ENCODE assay signal across 8 mouse cellular contexts in the genomic region with DNA sequence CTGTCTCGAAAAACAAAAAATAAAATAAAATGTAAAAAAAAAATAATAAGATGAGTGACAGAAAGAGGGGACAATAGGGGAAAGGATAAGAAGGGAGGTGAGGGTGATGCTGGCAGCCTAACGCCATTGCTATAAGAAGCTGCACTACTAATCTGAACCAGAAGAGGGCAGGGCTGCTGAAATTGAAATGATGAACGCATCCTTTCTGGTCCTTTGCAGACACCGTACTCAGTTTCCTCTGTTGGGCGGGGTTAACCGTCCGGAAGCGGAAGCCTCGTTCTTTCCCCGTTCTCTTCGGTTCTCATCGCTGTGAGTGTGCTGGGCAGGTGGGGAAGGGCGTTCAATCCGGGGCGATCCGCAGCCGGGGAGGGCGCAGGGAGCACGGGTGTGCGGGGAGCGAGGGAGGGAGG. TPM values are rescaled to one million over a fixed set of nuclear protein-coding genes. Genes with fewer than 3 reads are reported as not detected.
DNase-seq lines count a peak whose midpoint lies in the region; ATAC-seq and TF ChIP-seq lines count a peak whose summit lies in the region.

TSS of gene Rpl38 (plus strand) at position 224 of the 410 bp plus-strand sequence.

- peak within 1 kb of the TSS; percentile 97 to 99 for H3K4me3 ChIP-seq in ES-E14 (ENCODE audit: insufficient read depth in 1 of 2, low read depth in 1 of 2, low read length in 2 of 2, poor library complexity in 1 of 2, severe bottlenecking in 1 of 2)
- H3K4me3 ChIP-seq in forebrain, embryonic 15.5 days, result peak within 1 kb of the TSS; percentile 86
- H3K4me3 ChIP-seq in liver, embryonic 16.5 days (ENCODE audit: low read depth, low read length), result peak within 1 kb of the TSS; percentile 76
- H3K4me3 ChIP-seq in neural tube, embryonic 12.5 days, result peak within 1 kb of the TSS; percentile 91
- H3K4me3 ChIP-seq in stomach, postnatal 0 days (ENCODE audit: low read depth, low read length), result peak within 1 kb of the TSS; percentile 78

- TF ChIP-seq CTCF in stomach, postnatal 0 days (IDR thresholded peaks at IDR 0.05; ENCODE audit: low read depth), result peak; percentile 90

- DNase-seq in ES-E14 (ENCODE audit: low read depth, low spot score), result peak; percentile 95
- DNase-seq in cerebellum, adult 11-12 months, result peak; percentile 92
- peak; percentile 88 to 95 for DNase-seq in heart, postnatal 14 days
- peak; percentile 85 for DNase-seq in large intestine, adult 2 months (ENCODE audit: low read depth, low spot score)
- peak; percentile 91 for DNase-seq in stomach, postnatal 0 days (ENCODE audit: low spot score)

- peak within 1 kb of the TSS; percentile 72 for H3K4me2 ChIP-seq in forebrain, embryonic 15.5 days (replicated peaks)
- peak within 1 kb of the TSS; percentile 74 for H3K4me2 ChIP-seq in liver, embryonic 16.5 days (ENCODE audit: low read depth, low read length)
- peak within 1 kb of the TSS; percentile 98 for H3K4me2 ChIP-seq in neural tube, embryonic 12.5 days (replicated peaks)
- peak within 1 kb of the TSS; percentile 82 for H3K4me2 ChIP-seq in stomach, postnatal 0 days (replicated peaks; ENCODE audit: low read depth)

- H3K9me3 ChIP-seq in ES-E14 (ENCODE audit: control insufficient read depth, insufficient read depth, low read depth, low read length), result no peaks in the 10 kb centered on the region
- no peaks in the 10 kb centered on the region for H3K9me3 ChIP-seq in forebrain, embryonic 15.5 days
- no peaks in the 10 kb centered on the region for H3K9me3 ChIP-seq in liver, embryonic 16.5 days (replicated peaks; ENCODE audit: control insufficient read depth, low read length)
- no peaks in the 10 kb centered on the region for H3K9me3 ChIP-seq in neural tube, embryonic 12.5 days
- H3K9me3 ChIP-seq in stomach, postnatal 0 days (ENCODE audit: control insufficient read depth, low read length), result no peaks in the 10 kb centered on the region

- H3K27ac ChIP-seq in ES-E14 (ENCODE audit: insufficient read depth, low read depth, low read length, poor library complexity, severe bottlenecking), result peak within 1 kb of the TSS; percentile 95
- H3K27ac ChIP-seq in forebrain, embryonic 15.5 days (replicated peaks), result peak within 1 kb of the TSS; percentile 90
- peak within 1 kb of the TSS; percentile 32 for H3K27ac ChIP-seq in liver, embryonic 16.5 days (ENCODE audit: low read length)
- peak within 1 kb of the TSS; percentile 82 for H3K27ac ChIP-seq in neural tube, embryonic 12.5 days
- peak within 1 kb of the TSS; percentile 96 for H3K27ac ChIP-seq in stomach, postnatal 0 days (replicated peaks)

- H3K27me3 ChIP-seq in forebrain, embryonic 15.5 days, result no peaks in the 10 kb centered on the region
- peaks cover 3% of the 10 kb centered on the region; the same call in 1 of the 2 replicates for H3K27me3 ChIP-seq in liver, embryonic 16.5 days (ENCODE audit: control insufficient read depth, insufficient read depth, low read depth, low read length)
- H3K27me3 ChIP-seq in neural tube, embryonic 12.5 days (replicated peaks), result no peaks in the 10 kb centered on the region
- no peaks in the 10 kb centered on the region for H3K27me3 ChIP-seq in stomach, postnatal 0 days (ENCODE audit: control insufficient read depth, insufficient read depth, low read length)

- peaks cover 44% of the 10 kb centered on the region for H3K36me3 ChIP-seq in ES-E14 (ENCODE audit: control insufficient read depth, insufficient read depth, low read length, poor library complexity, severe bottlenecking)
- H3K36me3 ChIP-seq in forebrain, embryonic 15.5 days, result peaks cover 31% of the 10 kb centered on the region
- H3K36me3 ChIP-seq in liver, embryonic 16.5 days (ENCODE audit: control insufficient read depth, insufficient read depth), result peaks cover 24% of the 10 kb centered on the region
- H3K36me3 ChIP-seq in neural tube, embryonic 12.5 days, result peaks cover 32% of the 10 kb centered on the region
- peaks cover 22% of the 10 kb centered on the region for H3K36me3 ChIP-seq in stomach, postnatal 0 days (ENCODE audit: control insufficient read depth, insufficient read depth, low read length)

- intact Hi-C loops in heart, postnatal 14 days (cut with DNase I), result no loop called here

- in situ Hi-C loops in ES-E14 (cut with MboI; ENCODE audit: low sequenced_read_pairs in 2 of 2, unreplicated experiment in 2 of 2), result no loop called here

- peak within 1 kb of the TSS; percentile 100 for H3K9ac ChIP-seq in ES-E14 (ENCODE audit: insufficient read depth, low read depth, low read length, poor library complexity, severe bottlenecking)
- H3K9ac ChIP-seq in forebrain, embryonic 15.5 days (replicated peaks), result peak within 1 kb of the TSS; percentile 68
- H3K9ac ChIP-seq in liver, embryonic 16.5 days (ENCODE audit: low read depth, low read length), result peak within 1 kb of the TSS; percentile 74
- H3K9ac ChIP-seq in neural tube, embryonic 12.5 days, result peak within 1 kb of the TSS; percentile 90
- peak within 1 kb of the TSS; percentile 93 for H3K9ac ChIP-seq in stomach, postnatal 0 days (ENCODE audit: low read length)

- no peak for TF ChIP-seq EP300 in stomach, postnatal 0 days (optimal IDR thresholded peaks at IDR 0.05)

- peaks cover 0 to 18% of the 10 kb centered on the region in 2 experiments; a peak in 1 of 4 replicates for H3K4me1 ChIP-seq in ES-E14 (ENCODE audit: control insufficient read depth in 2 of 2, insufficient read depth in 2 of 2, low read length in 2 of 2, poor library complexity in 1 of 2)
- peaks cover 17% of the 10 kb centered on the region for H3K4me1 ChIP-seq in forebrain, embryonic 15.5 days
- peaks cover 20% of the 10 kb centered on the region for H3K4me1 ChIP-seq in liver, embryonic 16.5 days (ENCODE audit: control insufficient read depth, low read depth, low read length)
- peaks cover 18% of the 10 kb centered on the region for H3K4me1 ChIP-seq in neural tube, embryonic 12.5 days
- H3K4me1 ChIP-seq in stomach, postnatal 0 days (replicated peaks; ENCODE audit: control insufficient read depth, insufficient read depth), result peaks cover 7% of the 10 kb centered on the region; the same call in 1 of the 2 replicates

- WGBS in forebrain, embryonic 15.5 days, result 1% methylated on average over 21 of the region's 21 CpGs
- whole genome bisulfite sequencing in large intestine, adult 2 months, result under 1% methylated on average over 21 of the region's 21 CpGs
- 0% methylated on average over 19 of the region's 21 CpGs for WGBS in liver, embryonic 16.5 days (ENCODE audit: insufficient replicate concordance)
- 0% methylated on average over 18 of the region's 21 CpGs for WGBS in neural tube, embryonic 12.5 days
- WGBS in stomach, postnatal 0 days, result 0% methylated on average over 12 of the region's 21 CpGs

- ATAC-seq in forebrain, embryonic 15.5 days (replicated peaks), result peak; percentile 90
- ATAC-seq in liver, embryonic 16.5 days (ENCODE audit: low read depth), result peak; percentile 86
- peak; percentile 81 for ATAC-seq in neural tube, embryonic 12.5 days (ENCODE audit: low FRiP score, low read depth)
- ATAC-seq in stomach, postnatal 0 days (ENCODE audit: low FRiP score, low TSS enrichment), result peak; percentile 87

TF ChIP-seq in ES-E14, 5 proteins besides CTCF, POLR2A, EP300 and RAD21:
- TF ChIP-seq HCFC1 (IDR thresholded peaks at IDR 0.05; ENCODE audit: borderline replicate concordance, insufficient read depth, low read length) (peak; percentile 82), ZNF384 (IDR thresholded peaks at IDR 0.05; ENCODE audit: low read depth, low read length) (0 out of 2 replicates have a peak, but pooled peaks have one; percentile 27), CHD2 (IDR thresholded peaks at IDR 0.05; ENCODE audit: low read depth, low read length) (no peak)

RNA-seq across cellular contexts. Expression of gene Rpl38, which starts in this region (rescaled TPM):
- 2,560 and 3,102 TPM in 2 replicates for total RNA-seq in ES-E14 (2012; rRNA removed)
- polyA plus RNA-seq in forebrain, embryonic 15.5 days (2015; fragmentation: Nextera tagmentation; extraction: Ambion mirVana), result 787 and 864 TPM in 2 replicates
- total RNA-seq in heart, postnatal 14 days (2021), result 100 to 1,000 TPM; 606 to 649 TPM
- polyA plus RNA-seq in large intestine, adult 2 months (2012; rRNA removed), result 525 and 588 TPM in 2 replicates
- polyA plus RNA-seq in liver, embryonic 16.5 days (2015; fragmentation: Nextera tagmentation; extraction: Ambion mirVana), result 598 and 706 TPM in 2 replicates
- polyA plus RNA-seq in neural tube, embryonic 12.5 days (2016; fragmentation: Nextera tagmentation; extraction: Ambion mirVana), result 855 and 903 TPM in 2 replicates
- 1,058 and 1,265 TPM in 2 replicates for polyA plus RNA-seq in stomach, postnatal 0 days (2015; fragmentation: Nextera tagmentation; extraction: Ambion mirVana)

Comparison
In these comparisons a context has a peak if more than half of its experiments do, and no peak if none do; other contexts are left out.
1. Peak in every context shown above with its lines: DNase-seq, ATAC-seq, H3K4me3 ChIP-seq and H3K27ac ChIP-seq.
2. H3K27ac ChIP-seq: peak in every context shown above with its lines; median percentile 96 in stomach, postnatal 0 days; 95 in ES-E14; 90 in forebrain, embryonic 15.5 days; 82 in neural tube, embryonic 12.5 days; 32 in liver, embryonic 16.5 days.